8 mouse cellular contexts compared by ENCODE assay signal in the genomic region with DNA sequence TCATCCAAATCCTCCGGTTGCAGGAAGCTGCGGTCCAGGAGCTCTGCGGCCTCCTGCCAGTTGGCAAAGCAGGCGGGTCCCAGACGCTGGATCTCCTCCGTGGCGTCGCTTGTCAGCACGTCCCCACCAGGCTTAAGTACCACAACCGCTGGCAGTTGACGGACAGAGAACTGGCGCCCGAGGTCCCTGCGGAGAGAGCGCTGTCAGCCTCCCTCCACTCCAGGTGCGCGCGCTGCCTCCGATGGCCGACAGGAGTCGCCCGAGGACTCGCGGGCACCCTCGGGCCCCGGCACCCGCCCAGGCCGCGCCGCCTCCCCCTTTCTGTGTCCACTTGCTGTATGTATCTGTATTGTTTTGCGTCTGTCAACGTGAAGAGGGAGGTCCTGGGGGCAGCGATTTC. TPM values are rescaled to one million over a fixed set of nuclear protein-coding genes. Genes with fewer than 3 reads are reported as not detected.
DNase-seq lines count a peak whose midpoint lies in the region; ATAC-seq and TF ChIP-seq lines count a peak whose summit lies in the region.

No protein-coding gene starts in this region.

- H3K9ac ChIP-seq in heart, embryonic 16.5 days (ENCODE audit: low read length): 0 out of 2 replicates have a peak overlapping the region, but pooled peaks have one; percentile 41
- H3K9ac ChIP-seq in lung, embryonic 15.5 days: no peak overlapping the region

- no peak overlapping the region for H3K27ac ChIP-seq in bone marrow macrophage, adult 2 months (ENCODE audit: insufficient read depth, low read depth, low read length)
- no peak overlapping the region for H3K27ac ChIP-seq in heart, embryonic 16.5 days (ENCODE audit: low read length)
- H3K27ac ChIP-seq in lung, embryonic 15.5 days: no peak overlapping the region

- 1% methylated on average over 33 of the region's 33 CpGs for WGBS in heart, embryonic 16.5 days
- under 1% methylated on average over 33 of the region's 33 CpGs for WGBS in lung, embryonic 15.5 days

- H3K9me3 ChIP-seq in heart, embryonic 16.5 days (replicated peaks; ENCODE audit: control insufficient read depth, low read length): peaks cover 7% of the 10 kb centered on the region
- 0 out of 2 replicates have a peak, but pooled peaks cover 3% of the 10 kb centered on the region for H3K9me3 ChIP-seq in lung, embryonic 15.5 days

- no peaks in the 10 kb centered on the region for H3K79me2 ChIP-seq in C2C12 (ENCODE audit: control insufficient read depth, insufficient read depth)

- peaks cover 16% of the 10 kb centered on the region for H3K4me1 ChIP-seq in bone marrow macrophage, adult 2 months (ENCODE audit: control insufficient read depth, insufficient read depth, low read length)
- peaks cover 19% of the 10 kb centered on the region for H3K4me1 ChIP-seq in heart, embryonic 16.5 days (ENCODE audit: control insufficient read depth, insufficient read depth, low read length)
- H3K4me1 ChIP-seq in lung, embryonic 15.5 days: peaks cover 23% of the 10 kb centered on the region

- H3ac ChIP-seq in C2C12 (ENCODE audit: control insufficient read depth, insufficient read length, low read depth): no peak overlapping the region

- peaks cover 10% of the 10 kb centered on the region for H3K27me3 ChIP-seq in C2C12 (ENCODE audit: control insufficient read depth, insufficient read depth, insufficient read length)
- peaks cover 44% of the 10 kb centered on the region for H3K27me3 ChIP-seq in heart, embryonic 16.5 days (ENCODE audit: control insufficient read depth, insufficient read depth, low read length)
- peaks cover 61% of the 10 kb centered on the region for H3K27me3 ChIP-seq in lung, embryonic 15.5 days

- TF ChIP-seq CTCF in C2C12 (IDR thresholded peaks at IDR 0.05; ENCODE audit: control insufficient read depth, insufficient read depth, insufficient read length): peak; percentile 98
- TF ChIP-seq CTCF in bone marrow macrophage, adult 2 months (IDR thresholded peaks at IDR 0.05; ENCODE audit: low read depth, low read length): peak; percentile 53; the same call in 1 of the 2 replicates

- peak; percentile 79 for ATAC-seq in erythroid progenitor cell, adult 5-6 weeks (replicated peaks; ENCODE audit: low FRiP score, poor library complexity, severe bottlenecking)
- peak; percentile 50; the same call in 1 of the 2 replicates for ATAC-seq in heart, embryonic 16.5 days (replicated peaks; ENCODE audit: extremely low read depth, insufficient read depth, low FRiP score)
- ATAC-seq in lung, embryonic 15.5 days (ENCODE audit: borderline replicate concordance, extremely low read depth, low FRiP score, low TSS enrichment): peak; percentile 12; the same call in 1 of the 2 replicates
- peak; percentile 62 for ATAC-seq in neutrophil, adult 5-6 weeks (ENCODE audit: extremely low read depth, insufficient number of reproducible peaks, low FRiP score, poor library complexity, severe bottlenecking)

- H3K4me2 ChIP-seq in heart, embryonic 16.5 days (ENCODE audit: low read depth, low read length): peak overlapping the region; percentile 59
- H3K4me2 ChIP-seq in lung, embryonic 15.5 days: peak overlapping the region; percentile 51

- no peaks in the 10 kb centered on the region for H3K79me3 ChIP-seq in C2C12 (ENCODE audit: low read depth)

- DNase-seq in kidney, postnatal 14 days: peak; percentile 87
- DNase-seq in thymus, adult 18-20 months: peak; percentile 62 to 69

- no peak for TF ChIP-seq POLR2A in bone marrow macrophage, adult 2 months (IDR thresholded peaks at IDR 0.05; ENCODE audit: borderline replicate concordance, low read depth, low read length)

- no peaks in the 10 kb centered on the region for H3K36me3 ChIP-seq in C2C12 (ENCODE audit: control insufficient read depth, insufficient read depth)
- H3K36me3 ChIP-seq in heart, embryonic 16.5 days (ENCODE audit: control insufficient read depth, insufficient read depth): 0 out of 2 replicates have a peak, but pooled peaks cover 2% of the 10 kb centered on the region
- H3K36me3 ChIP-seq in lung, embryonic 15.5 days: no peaks in the 10 kb centered on the region

- no peak overlapping the region for H3K4me3 ChIP-seq in C2C12 (ENCODE audit: insufficient read depth, poor library complexity, severe bottlenecking)
- H3K4me3 ChIP-seq in bone marrow macrophage, adult 2 months (ENCODE audit: insufficient read depth, low read length): peak overlapping the region; percentile 20; the same call in 1 of the 2 replicates
- peak overlapping the region; percentile 27 for H3K4me3 ChIP-seq in heart, embryonic 16.5 days (ENCODE audit: low read length)
- peak overlapping the region; percentile 17 for H3K4me3 ChIP-seq in lung, embryonic 15.5 days

TF ChIP-seq in C2C12, 6 proteins besides CTCF, POLR2A, EP300 and RAD21:
- TF ChIP-seq CEBPB (IDR thresholded peaks at IDR 0.05; ENCODE audit: low read depth) (no peak), USF1 (IDR thresholded peaks at IDR 0.05; ENCODE audit: low read depth) (no peak), FOSL1 (IDR thresholded peaks at IDR 0.05; ENCODE audit: insufficient read depth, low read length, poor library complexity, severe bottlenecking) (no peak), MYOD1 (IDR thresholded peaks at IDR 0.05; ENCODE audit: control insufficient read depth, insufficient read length, low read depth) (no peak), MAX (IDR thresholded peaks at IDR 0.05) (no peak), MYOG (IDR thresholded peaks at IDR 0.05; ENCODE audit: control insufficient read depth, extremely low read depth, insufficient read length) (no peak)

RNA-seq across cellular contexts. Expression of gene Nxnl1, which starts 3.6 kb away (rescaled TPM):
- 0.02 TPM for polyA plus RNA-seq in C2C12 (2012; fragmentation: generic; extraction: Trizol)
- not detected in 2 replicates for polyA plus RNA-seq in bone marrow macrophage, adult 2 months (2012; ENCODE audit: insufficient read depth, insufficient read length, missing spikeins)
- not detected in 2 replicates for total RNA-seq in erythroid progenitor cell, adult 5-6 weeks (2015; ENCODE audit: low replicate concordance)
- total RNA-seq in erythroid progenitor cell, adult 5-6 weeks (2017; ENCODE audit: low replicate concordance): not detected in 2 replicates
- 0.06 and 0.18 TPM in 2 replicates for polyA plus RNA-seq in heart, embryonic 16.5 days (2015; fragmentation: Nextera tagmentation; extraction: Ambion mirVana)
- not detected in 2 replicates for polyA plus RNA-seq in lung, embryonic 15.5 days (2015; fragmentation: Nextera tagmentation; extraction: Ambion mirVana)
- total RNA-seq in neutrophil, adult 5-6 weeks (2017): not detected in 2 replicates

RNA-seq across cellular contexts. Expression of gene Tmem221, which starts 4.1 kb away (rescaled TPM):
- polyA plus RNA-seq in C2C12 (2012; fragmentation: generic; extraction: Trizol): 0.18 TPM
- polyA plus RNA-seq in bone marrow macrophage, adult 2 months (2012; ENCODE audit: insufficient read depth, insufficient read length, missing spikeins): 15.9 and 17.7 TPM in 2 replicates
- total RNA-seq in erythroid progenitor cell, adult 5-6 weeks (2015; ENCODE audit: low replicate concordance): not detected in 2 replicates
- not detected in 2 replicates for total RNA-seq in erythroid progenitor cell, adult 5-6 weeks (2017; ENCODE audit: low replicate concordance)
- polyA plus RNA-seq in heart, embryonic 16.5 days (2015; fragmentation: Nextera tagmentation; extraction: Ambion mirVana): 0.99 and 1.4 TPM in 2 replicates
- 3.3 and 4.6 TPM in 2 replicates for polyA plus RNA-seq in lung, embryonic 15.5 days (2015; fragmentation: Nextera tagmentation; extraction: Ambion mirVana)
- 0.25 and 0.58 TPM in 2 replicates for total RNA-seq in neutrophil, adult 5-6 weeks (2017)

RNA-seq across cellular contexts. Expression of gene Slc27a1, which starts 5.9 kb away (rescaled TPM):
- 57.5 TPM for polyA plus RNA-seq in C2C12 (2012; fragmentation: generic; extraction: Trizol)
- polyA plus RNA-seq in bone marrow macrophage, adult 2 months (2012; ENCODE audit: insufficient read depth, insufficient read length, missing spikeins): 85.4 and 86.3 TPM in 2 replicates
- total RNA-seq in erythroid progenitor cell, adult 5-6 weeks (2015; ENCODE audit: low replicate concordance): 1.1 and 1.7 TPM in 2 replicates
- not detected in 2 replicates for total RNA-seq in erythroid progenitor cell, adult 5-6 weeks (2017; ENCODE audit: low replicate concordance)
- polyA plus RNA-seq in heart, embryonic 16.5 days (2015; fragmentation: Nextera tagmentation; extraction: Ambion mirVana): 25.1 and 26.2 TPM in 2 replicates
- 34.3 and 36.7 TPM in 2 replicates for polyA plus RNA-seq in lung, embryonic 15.5 days (2015; fragmentation: Nextera tagmentation; extraction: Ambion mirVana)
- 3.4 and 5.7 TPM in 2 replicates for total RNA-seq in neutrophil, adult 5-6 weeks (2017)

RNA-seq across cellular contexts. Expression of gene Mvb12a, which starts 20.0 kb away (rescaled TPM):
- polyA plus RNA-seq in C2C12 (2012; fragmentation: generic; extraction: Trizol): 70.7 TPM
- 64.5 and 65.3 TPM in 2 replicates for polyA plus RNA-seq in bone marrow macrophage, adult 2 months (2012; ENCODE audit: insufficient read depth, insufficient read length, missing spikeins)
- total RNA-seq in erythroid progenitor cell, adult 5-6 weeks (2015; ENCODE audit: low replicate concordance): 7.6 and 9.6 TPM in 2 replicates
- total RNA-seq in erythroid progenitor cell, adult 5-6 weeks (2017; ENCODE audit: low replicate concordance): 2.1 and 4.5 TPM in 2 replicates
- polyA plus RNA-seq in heart, embryonic 16.5 days (2015; fragmentation: Nextera tagmentation; extraction: Ambion mirVana): 60.3 and 65.8 TPM in 2 replicates
- polyA plus RNA-seq in lung, embryonic 15.5 days (2015; fragmentation: Nextera tagmentation; extraction: Ambion mirVana): 95.2 and 96.6 TPM in 2 replicates
- total RNA-seq in neutrophil, adult 5-6 weeks (2017): 35.4 and 39.8 TPM in 2 replicates

RNA-seq across cellular contexts. Expression of gene Bst2, which starts 25.5 kb away (rescaled TPM):
- 12.1 TPM for polyA plus RNA-seq in C2C12 (2012; fragmentation: generic; extraction: Trizol)
- polyA plus RNA-seq in bone marrow macrophage, adult 2 months (2012; ENCODE audit: insufficient read depth, insufficient read length, missing spikeins): 358 and 369 TPM in 2 replicates
- 7.6 TPM in 1 of 2 replicates, not detected in the other for total RNA-seq in erythroid progenitor cell, adult 5-6 weeks (2015; ENCODE audit: low replicate concordance)
- 15.1 and 28.2 TPM in 2 replicates for total RNA-seq in erythroid progenitor cell, adult 5-6 weeks (2017; ENCODE audit: low replicate concordance)
- polyA plus RNA-seq in heart, embryonic 16.5 days (2015; fragmentation: Nextera tagmentation; extraction: Ambion mirVana): 36.6 and 46.5 TPM in 2 replicates
- polyA plus RNA-seq in lung, embryonic 15.5 days (2015; fragmentation: Nextera tagmentation; extraction: Ambion mirVana): 49.7 and 52.0 TPM in 2 replicates
- 7.6 and 18.4 TPM in 2 replicates for total RNA-seq in neutrophil, adult 5-6 weeks (2017)

Comparison
In these comparisons a context has a peak if more than half of its experiments do, and no peak if none do; other contexts are left out.
1. ATAC-seq: peak in every context shown above with its lines; median percentile 79 in erythroid progenitor cell, adult 5-6 weeks; 62 in neutrophil, adult 5-6 weeks; 50 in heart, embryonic 16.5 days; 12 in lung, embryonic 15.5 days.